Mouse (Mus musculus): ENCODE results near the gene Atp11b. TPM values are rescaled to one million over a fixed set of nuclear protein-coding genes. Genes with fewer than 3 reads are reported as not detected.

Gene Atp11b
- polyA plus RNA-seq, 1 experiment from 2014 or later: 40.1 TPM

DNA sequence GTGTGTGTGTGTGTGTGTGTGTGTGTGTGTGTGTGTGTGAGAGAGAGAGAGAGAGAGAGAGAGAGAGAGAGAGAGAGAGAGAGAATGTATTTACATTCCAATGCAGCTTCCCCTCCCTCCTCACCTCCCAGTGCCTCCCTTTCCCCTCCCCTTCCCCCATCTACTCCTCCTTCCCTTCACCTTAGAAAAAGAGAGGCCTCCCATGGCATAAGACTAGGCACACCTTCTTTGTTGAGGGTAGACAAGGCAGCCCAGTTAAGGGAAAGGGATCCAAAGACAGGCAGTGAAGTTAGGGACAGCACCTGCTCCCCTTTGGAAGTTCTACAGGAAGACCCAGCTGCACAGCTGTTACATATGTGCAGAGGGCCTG lies 21.1 kb upstream of the Atp11b start:
- Histone ChIP-seq H3K27ac (replicated peaks) (no peak overlapping the region), H3K9ac (replicated peaks) (no peak overlapping the region), H3K4me3 (replicated peaks) (no peak overlapping the region), H3K27me3 (replicated peaks) (no peaks in the 10 kb centered on the region), H3K36me3 (no peaks in the 10 kb centered on the region), H3K9me3 (replicated peaks) (no peaks in the 10 kb centered on the region), H3K4me2 (no peak overlapping the region), H3K4me1 (no peaks in the 10 kb centered on the region)
- no peak for ATAC-seq (ENCODE audit: low FRiP score)

DNA sequence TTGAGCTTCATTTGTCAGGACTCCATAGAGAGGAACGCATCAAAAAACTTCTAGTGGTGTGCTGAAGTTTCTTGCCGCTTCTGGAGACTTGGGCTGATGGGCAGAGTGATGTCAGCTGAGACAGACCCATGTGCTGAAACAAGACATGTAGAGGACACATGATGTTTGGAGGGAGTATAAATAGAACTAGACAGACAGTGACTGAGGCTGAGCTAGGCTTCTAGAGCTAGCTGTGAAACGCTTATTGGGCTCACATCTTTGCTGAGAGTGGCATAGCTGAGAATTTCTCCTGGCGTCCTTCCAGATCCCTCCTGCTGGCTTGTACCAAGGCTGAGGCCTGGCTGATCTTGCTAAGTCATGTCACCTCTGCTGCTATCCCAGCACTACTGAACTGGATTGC lies 19.4 kb upstream of the Atp11b start:
- Histone ChIP-seq H3K9ac (replicated peaks) (no peak overlapping the region), H3K4me2 (no peak overlapping the region), H3K9me3 (replicated peaks) (no peaks in the 10 kb centered on the region), H3K27ac (replicated peaks) (no peak overlapping the region), H3K4me3 (replicated peaks) (no peak overlapping the region), H3K36me3 (no peaks in the 10 kb centered on the region), H3K27me3 (replicated peaks) (no peaks in the 10 kb centered on the region), H3K4me1 (no peaks in the 10 kb centered on the region)
- WGBS: 94% methylated on average over 4 of the region's 4 CpGs
- ATAC-seq (ENCODE audit: low FRiP score): no peak

DNA sequence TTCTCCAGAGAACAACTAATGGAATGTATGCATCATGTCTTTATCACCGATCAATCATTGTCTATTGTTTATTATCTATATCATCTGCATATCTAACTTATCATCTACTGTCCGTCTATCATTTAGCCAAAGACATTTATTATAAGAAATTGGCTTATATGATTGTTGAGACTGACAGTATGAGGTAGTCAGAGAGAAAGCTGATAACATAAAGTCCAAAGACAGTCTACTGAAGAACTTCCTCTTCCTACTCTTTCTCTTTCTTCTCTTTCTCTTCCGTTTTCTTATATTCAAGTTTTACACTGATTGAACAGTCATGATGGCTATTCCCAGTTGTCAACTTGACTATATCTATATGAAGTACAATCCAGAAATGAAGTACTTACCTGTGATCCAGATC lies 15.8 kb upstream of the Atp11b start:
- no peak overlapping the region for H3K27ac ChIP-seq (replicated peaks)
- H3K4me2 ChIP-seq: no peak overlapping the region
- H3K9ac ChIP-seq (replicated peaks): no peak overlapping the region
- no peak for ATAC-seq (ENCODE audit: low FRiP score)
- H3K4me3 ChIP-seq (replicated peaks): no peak overlapping the region
- 92% methylated on average over 3 of the region's 3 CpGs for WGBS
- no peaks in the 10 kb centered on the region for H3K9me3 ChIP-seq (replicated peaks)
- no peaks in the 10 kb centered on the region for H3K36me3 ChIP-seq
- no peaks in the 10 kb centered on the region for H3K4me1 ChIP-seq
- no peaks in the 10 kb centered on the region for H3K27me3 ChIP-seq (replicated peaks)

DNA sequence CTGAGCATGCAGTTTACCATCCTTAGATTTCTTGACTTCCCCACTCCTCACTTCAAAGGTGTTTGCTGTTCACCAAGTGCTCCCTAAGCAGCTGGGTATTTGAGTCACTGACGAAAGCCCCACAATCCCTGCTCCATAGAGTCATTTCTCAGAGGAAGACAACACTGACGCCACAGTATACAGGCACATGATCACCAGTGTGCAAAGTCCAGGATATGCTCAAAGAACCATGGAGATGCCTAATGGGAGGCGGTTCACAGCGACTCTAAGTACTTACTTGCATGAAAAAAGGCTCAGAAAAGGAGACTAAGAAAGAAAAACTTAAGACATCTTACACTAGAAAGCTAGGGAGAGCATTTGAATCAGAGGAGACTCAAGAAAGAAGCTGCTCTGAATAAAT lies 8.9 kb upstream of the Atp11b start:
- no peaks in the 10 kb centered on the region for H3K4me1 ChIP-seq
- H3K4me3 ChIP-seq (replicated peaks): no peak overlapping the region
- H3K36me3 ChIP-seq: no peaks in the 10 kb centered on the region
- no peaks in the 10 kb centered on the region for H3K9me3 ChIP-seq (replicated peaks)
- H3K27me3 ChIP-seq (replicated peaks): no peaks in the 10 kb centered on the region
- no peak overlapping the region for H3K9ac ChIP-seq (replicated peaks)
- ATAC-seq (ENCODE audit: low FRiP score): no peak
- H3K4me2 ChIP-seq: no peak overlapping the region
- 57% methylated on average over 4 of the region's 4 CpGs for WGBS
- H3K27ac ChIP-seq (replicated peaks): no peak overlapping the region

DNA sequence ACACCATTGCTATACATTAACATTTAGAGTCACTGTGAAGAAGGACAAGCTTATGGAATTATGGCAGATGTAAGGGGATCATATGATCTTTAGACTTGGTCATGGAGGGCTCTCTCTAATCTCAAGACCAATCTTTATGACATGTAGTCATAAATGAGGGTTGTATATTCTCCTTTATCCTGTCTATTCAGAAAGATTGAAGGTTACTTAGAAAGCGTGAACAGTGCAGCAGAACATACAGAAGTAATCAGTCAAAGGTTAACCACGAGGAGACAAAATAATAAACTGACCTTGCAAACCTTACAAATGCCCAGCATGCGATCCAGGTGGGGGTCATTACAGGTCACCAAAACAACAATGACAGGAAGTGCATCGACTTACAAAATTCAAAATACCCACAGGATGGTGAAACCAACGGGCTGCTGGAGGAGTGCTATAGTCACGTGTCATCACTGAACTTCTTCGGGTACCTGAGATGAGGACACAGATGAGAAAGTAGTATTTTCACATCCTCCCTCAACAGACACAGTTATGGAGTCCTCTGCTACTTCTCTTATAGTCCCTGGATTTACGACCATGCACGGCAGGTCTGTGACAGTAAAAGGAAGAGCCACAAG lies 7.0 kb upstream of the Atp11b start:
- Histone ChIP-seq H3K9ac (replicated peaks) (no peak overlapping the region), H3K36me3 (no peaks in the 10 kb centered on the region), H3K4me2 (no peak overlapping the region), H3K4me3 (replicated peaks) (no peak overlapping the region), H3K27ac (replicated peaks) (no peak overlapping the region), H3K4me1 (no peaks in the 10 kb centered on the region), H3K27me3 (replicated peaks) (no peaks in the 10 kb centered on the region), H3K9me3 (replicated peaks) (no peaks in the 10 kb centered on the region)
- ATAC-seq (ENCODE audit: low FRiP score): no peak
- WGBS: 56% methylated on average over 9 of the region's 9 CpGs

DNA sequence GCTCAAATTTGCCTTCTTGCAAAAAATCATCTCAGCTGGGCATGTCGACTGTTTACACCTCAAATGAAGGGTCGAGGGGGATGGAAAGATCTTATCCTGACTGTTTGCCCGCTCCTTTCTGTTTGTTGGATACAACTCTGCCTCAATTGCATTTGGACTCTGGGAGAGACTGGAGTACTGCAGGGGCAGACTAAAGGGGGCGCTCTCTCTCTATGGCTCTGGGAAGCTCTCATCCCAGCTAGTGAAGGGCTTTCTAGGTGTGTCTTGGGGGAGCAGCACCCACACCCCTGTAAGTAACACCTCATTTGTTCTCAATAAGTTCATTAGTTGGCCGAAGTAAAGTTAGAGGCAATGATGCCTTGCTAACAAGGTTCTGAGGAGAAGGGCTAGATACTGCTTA lies 3.6 kb upstream of the Atp11b start:
- Histone ChIP-seq H3K9ac (replicated peaks) (no peak overlapping the region), H3K4me2 (no peak overlapping the region), H3K36me3 (no peaks in the 10 kb centered on the region), H3K4me1 (peaks cover 2% of the 10 kb centered on the region), H3K27ac (replicated peaks) (no peak overlapping the region), H3K4me3 (replicated peaks) (no peak overlapping the region), H3K27me3 (replicated peaks) (no peaks in the 10 kb centered on the region), H3K9me3 (replicated peaks) (no peaks in the 10 kb centered on the region)
- 65% methylated on average over 5 of the region's 5 CpGs for WGBS
- ATAC-seq (ENCODE audit: low FRiP score): no peak

DNA sequence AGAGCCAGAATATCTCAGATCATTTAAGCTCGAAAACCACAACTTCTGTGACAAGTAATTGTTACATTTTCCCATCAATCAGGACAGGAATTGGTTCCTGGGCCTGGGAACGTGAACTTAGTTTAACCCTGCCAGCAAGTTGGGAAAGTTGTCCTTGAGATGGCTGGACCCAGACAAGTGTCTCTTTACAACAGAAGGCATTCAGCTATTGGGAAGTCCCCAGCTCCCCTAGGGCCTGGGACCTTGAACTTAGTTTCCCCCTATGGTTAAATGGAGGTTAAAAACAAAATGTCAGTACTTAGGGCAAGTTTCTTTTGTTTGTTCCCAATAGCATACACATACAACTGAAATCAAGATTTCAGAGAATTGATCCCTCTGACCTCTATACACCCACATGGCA lies 2.2 kb upstream of the Atp11b start:
- Histone ChIP-seq H3K27me3 (replicated peaks) (no peaks in the 10 kb centered on the region), H3K4me2 (no peak overlapping the region), H3K27ac (replicated peaks) (no peak overlapping the region), H3K4me1 (peaks cover 8% of the 10 kb centered on the region), H3K9ac (replicated peaks) (no peak overlapping the region), H3K9me3 (replicated peaks) (no peaks in the 10 kb centered on the region), H3K4me3 (replicated peaks) (no peak overlapping the region), H3K36me3 (no peaks in the 10 kb centered on the region)
- no peak for ATAC-seq (ENCODE audit: low FRiP score)
- WGBS: 38% methylated on average over 2 of the region's 2 CpGs

DNA sequence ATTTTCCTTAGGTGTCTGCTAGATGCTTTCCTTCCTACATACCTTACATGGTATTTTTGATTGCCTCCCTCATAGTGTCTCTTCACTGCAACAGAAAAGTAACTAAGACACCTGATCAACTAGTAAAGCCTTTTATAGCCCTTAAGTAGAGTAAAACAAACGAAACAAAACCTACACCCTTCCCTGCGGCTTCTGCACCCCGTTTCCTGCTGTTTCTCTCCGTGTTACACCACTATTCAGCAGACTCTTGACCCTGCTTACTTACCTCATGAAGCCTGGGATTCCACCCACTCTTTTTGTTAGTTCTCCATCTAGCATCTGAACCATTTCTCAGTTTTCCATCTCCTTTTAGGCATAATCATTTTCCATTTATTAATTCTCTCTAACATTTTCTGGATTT lies 8.8 kb downstream of the Atp11b start:
- WGBS: 42% methylated on average over 4 of the region's 4 CpGs
- no peak for ATAC-seq (ENCODE audit: low FRiP score)
- Histone ChIP-seq H3K9me3 (replicated peaks) (no peaks in the 10 kb centered on the region), H3K4me2 (no peak overlapping the region), H3K4me1 (no peaks in the 10 kb centered on the region), H3K27me3 (replicated peaks) (no peaks in the 10 kb centered on the region), H3K27ac (replicated peaks) (no peak overlapping the region), H3K4me3 (replicated peaks) (no peak overlapping the region), H3K36me3 (no peaks in the 10 kb centered on the region), H3K9ac (replicated peaks) (no peak overlapping the region)

DNA sequence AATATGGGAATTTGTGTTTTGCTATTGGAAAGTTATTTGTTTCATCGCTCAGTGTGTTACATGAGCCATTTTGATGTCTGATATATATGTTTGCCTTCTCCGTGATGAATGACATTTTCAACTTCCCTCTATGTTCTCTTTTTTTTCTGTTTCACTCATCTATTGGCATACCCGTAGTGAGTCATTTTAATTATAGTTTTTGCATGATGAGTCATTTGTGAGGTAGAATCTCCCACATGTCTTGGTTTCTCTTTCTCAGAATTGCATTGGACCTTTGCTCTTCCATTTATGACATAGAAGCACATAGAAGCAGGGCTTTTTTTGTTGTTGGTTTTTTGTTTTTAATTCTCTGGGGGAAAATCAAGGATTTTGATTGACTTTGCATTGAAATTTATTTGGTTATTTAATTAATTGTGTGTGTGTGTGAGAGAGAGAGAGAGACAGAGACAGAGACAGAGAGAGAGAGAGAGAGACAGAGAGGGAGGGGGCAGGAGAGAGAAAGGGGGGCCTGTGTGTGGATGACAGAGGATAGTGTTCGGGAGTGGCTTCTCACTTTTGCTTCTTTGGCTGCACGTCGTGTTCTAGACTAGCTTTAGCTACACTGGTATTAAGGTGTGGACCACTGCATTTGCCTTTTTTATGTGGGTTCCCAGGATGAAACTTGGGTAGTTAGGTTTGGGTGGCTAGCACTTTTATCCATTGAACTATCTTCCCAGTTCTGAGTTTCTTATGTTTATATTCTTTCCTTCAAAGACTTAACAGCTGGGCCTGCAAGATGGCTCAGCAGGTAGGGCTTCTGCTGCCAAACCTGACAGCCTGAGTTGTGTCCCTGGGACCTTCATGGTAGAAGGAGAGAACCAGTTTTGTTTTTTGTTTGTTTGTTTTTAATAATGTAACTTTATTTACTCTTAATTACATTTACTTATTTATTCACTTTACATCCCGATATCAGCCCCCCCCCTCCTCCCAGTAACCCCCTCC lies 11.0 kb downstream of the Atp11b start:
- ATAC-seq (ENCODE audit: low FRiP score): no peak
- Histone ChIP-seq H3K4me1 (no peaks in the 10 kb centered on the region), H3K27ac (replicated peaks) (no peak overlapping the region), H3K27me3 (replicated peaks) (no peaks in the 10 kb centered on the region), H3K36me3 (no peaks in the 10 kb centered on the region), H3K9ac (replicated peaks) (no peak overlapping the region), H3K4me3 (replicated peaks) (no peak overlapping the region), H3K9me3 (replicated peaks) (peaks cover 4% of the 10 kb centered on the region; the same call in 1 of the 2 replicates), H3K4me2 (no peak overlapping the region)
- 86% methylated on average over 7 of the region's 7 CpGs for WGBS

DNA sequence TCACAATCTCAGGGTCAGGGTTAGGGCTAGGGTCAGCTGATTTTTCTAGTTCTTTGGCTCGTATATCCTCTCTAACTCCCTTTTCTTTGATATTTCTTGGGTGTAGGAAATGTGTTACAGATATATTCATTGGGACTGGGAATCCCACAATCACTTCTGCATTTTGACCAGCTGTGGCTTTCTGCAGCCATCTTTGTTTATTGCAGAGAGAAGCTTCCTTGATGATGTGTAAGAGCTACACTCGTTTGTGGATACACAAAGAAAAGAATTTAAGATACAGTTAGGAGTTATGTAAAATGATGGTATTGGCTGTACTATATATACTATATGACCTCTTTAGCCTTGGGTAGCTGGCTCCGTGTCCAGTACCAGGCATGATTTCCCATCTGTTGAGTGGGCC lies 25.8 kb downstream of the Atp11b start:
- Histone ChIP-seq H3K36me3 (0 out of 2 replicates have a peak, but pooled peaks cover 3% of the 10 kb centered on the region), H3K4me2 (no peak overlapping the region), H3K27ac (replicated peaks) (no peak overlapping the region), H3K27me3 (replicated peaks) (no peaks in the 10 kb centered on the region), H3K9ac (replicated peaks) (no peak overlapping the region), H3K4me3 (replicated peaks) (no peak overlapping the region), H3K9me3 (replicated peaks) (no peaks in the 10 kb centered on the region), H3K4me1 (no peaks in the 10 kb centered on the region)
- ATAC-seq (ENCODE audit: low FRiP score): no peak
- 87% methylated on average over 3 of the region's 3 CpGs for WGBS

DNA sequence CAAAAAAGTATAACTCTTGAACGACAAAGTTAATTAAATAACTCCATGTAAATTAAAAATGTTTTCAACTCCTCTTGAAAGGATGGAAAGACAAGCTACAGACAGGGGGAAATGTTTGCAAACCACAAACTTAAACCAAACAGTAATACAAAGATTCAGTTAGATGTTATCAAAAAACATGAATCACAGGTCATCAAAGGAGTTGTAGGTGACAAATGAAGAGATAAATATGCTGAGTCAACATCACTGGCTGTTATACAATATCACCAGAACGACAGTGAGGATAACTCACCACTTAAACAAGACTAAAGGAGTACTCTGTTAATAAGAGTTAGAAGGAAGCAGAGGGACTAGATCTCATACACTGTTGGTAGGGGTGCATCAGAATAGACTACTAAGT lies 48.1 kb downstream of the Atp11b start:
- Histone ChIP-seq H3K4me2 (no peak overlapping the region), H3K36me3 (peaks cover 35% of the 10 kb centered on the region), H3K4me1 (no peaks in the 10 kb centered on the region), H3K4me3 (replicated peaks) (no peak overlapping the region), H3K9ac (replicated peaks) (no peak overlapping the region), H3K27ac (replicated peaks) (no peak overlapping the region), H3K27me3 (replicated peaks) (no peaks in the 10 kb centered on the region), H3K9me3 (replicated peaks) (peaks cover 6% of the 10 kb centered on the region; the same call in 1 of the 2 replicates)
- WGBS: 96% methylated on average over 2 of the region's 2 CpGs
- no peak for ATAC-seq (ENCODE audit: low FRiP score)

DNA sequence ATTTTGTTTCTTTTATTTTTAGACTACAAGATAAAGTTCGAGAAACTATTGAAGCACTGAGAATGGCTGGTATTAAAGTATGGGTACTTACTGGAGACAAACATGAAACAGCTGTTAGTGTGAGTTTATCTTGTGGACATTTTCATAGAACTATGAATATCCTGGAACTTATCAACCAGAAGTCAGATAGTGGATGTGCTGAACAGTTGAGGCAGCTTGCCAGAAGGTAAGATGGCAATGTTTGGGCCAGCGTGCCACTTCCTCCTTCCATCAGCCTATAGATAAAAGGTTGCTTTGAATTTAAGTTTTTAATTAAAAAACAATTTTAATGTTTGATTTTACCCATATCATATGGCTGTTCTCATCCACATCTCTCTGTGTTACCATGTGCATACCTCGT lies 66.0 kb downstream of the Atp11b start:
- Histone ChIP-seq H3K9me3 (replicated peaks) (no peaks in the 10 kb centered on the region), H3K4me1 (no peaks in the 10 kb centered on the region), H3K9ac (replicated peaks) (no peak overlapping the region), H3K4me3 (replicated peaks) (no peak overlapping the region), H3K27ac (replicated peaks) (no peak overlapping the region), H3K36me3 (peaks cover 26% of the 10 kb centered on the region), H3K4me2 (no peak overlapping the region), H3K27me3 (replicated peaks) (no peaks in the 10 kb centered on the region)
- ATAC-seq (ENCODE audit: low FRiP score): no peak
- WGBS: 99% methylated on average over 3 of the region's 3 CpGs
